Mouse (Mus musculus): ENCODE measurements around the gene Prdx1. TPM values are rescaled to one million over a fixed set of nuclear protein-coding genes. Genes with fewer than 3 reads are reported as not detected.
"Not testable (repeated sequence)": the region's sequence is repeated elsewhere in the genome, so short reads cannot be mapped to it uniquely, and the experiment has no call there.

Gene Prdx1
- polyA plus RNA-seq, 1 experiment from 2014 or later = 1,429 TPM

- no peak overlapping the region for H3K4me2 ChIP-seq
- ATAC-seq (ENCODE audit: insufficient read depth) (no peak), DNase-seq (no peak)
- no peak overlapping the region for H3K27ac ChIP-seq (ENCODE audit: low read depth)
- no peaks in the 10 kb centered on the region for H3K36me3 ChIP-seq (ENCODE audit: insufficient read depth)
- H3K9ac ChIP-seq = no peak overlapping the region
- no peaks in the 10 kb centered on the region for H3K4me1 ChIP-seq (ENCODE audit: insufficient read depth)
- 69% methylated on average over 1 of the region's 1 CpGs for WGBS
- no peak overlapping the region for H3K4me3 ChIP-seq (ENCODE audit: low read depth, low read length)
- TF ChIP-seq CTCF (IDR thresholded peaks at IDR 0.05; ENCODE audit: low read depth) = no peak
- no peaks in the 10 kb centered on the region for H3K9me3 ChIP-seq (ENCODE audit: low read depth, low read length)
- H3K27me3 ChIP-seq (ENCODE audit: insufficient read depth, low read length) = no peaks in the 10 kb centered on the region
Measured at GRCm38 (mm10) chr4:116677808-116678207, 7.5 kb upstream of the Prdx1 start.

- ATAC-seq (ENCODE audit: insufficient read depth) (no peak), DNase-seq (no peak)
- no peak for TF ChIP-seq CTCF (IDR thresholded peaks at IDR 0.05; ENCODE audit: low read depth)
- Histone ChIP-seq H3K9me3 (ENCODE audit: low read depth, low read length) (no peaks in the 10 kb centered on the region), H3K36me3 (ENCODE audit: insufficient read depth) (no peaks in the 10 kb centered on the region), H3K4me1 (ENCODE audit: insufficient read depth) (no peaks in the 10 kb centered on the region), H3K27me3 (ENCODE audit: insufficient read depth, low read length) (no peaks in the 10 kb centered on the region), H3K27ac (ENCODE audit: low read depth) (no peak overlapping the region), H3K9ac (no peak overlapping the region), H3K4me3 (ENCODE audit: low read depth, low read length) (no peak overlapping the region), H3K4me2 (no peak overlapping the region)
- 73% methylated on average over 5 of the region's 5 CpGs for WGBS
Measured at GRCm38 (mm10) chr4:116679141-116679540, 6.2 kb upstream of the Prdx1 start.

- not testable (repeated sequence) for H3K9me3 ChIP-seq (ENCODE audit: low read depth, low read length); H3K36me3 ChIP-seq (ENCODE audit: insufficient read depth); H3K27me3 ChIP-seq (ENCODE audit: insufficient read depth, low read length); H3K4me2 ChIP-seq; H3K27ac ChIP-seq (ENCODE audit: low read depth); H3K9ac ChIP-seq; ATAC-seq (ENCODE audit: insufficient read depth); H3K4me1 ChIP-seq (ENCODE audit: insufficient read depth); DNase-seq; H3K4me3 ChIP-seq (ENCODE audit: low read depth, low read length)
- 83% methylated on average over 4 of the region's 4 CpGs for WGBS
Measured at GRCm38 (mm10) chr4:116680521-116680920, 4.8 kb upstream of the Prdx1 start.

GRCm38 (mm10) chr4:116683957-116684356 is 1.4 kb upstream of the Prdx1 start:
- no peaks in the 10 kb centered on the region for H3K9me3 ChIP-seq (ENCODE audit: low read depth, low read length)

GRCm38 (mm10) chr4:116684665-116685064 is 679 bp upstream of the Prdx1 start:
- Histone ChIP-seq H3K27ac (ENCODE audit: low read depth) (peak overlapping the region; percentile 97), H3K9me3 (ENCODE audit: low read depth, low read length) (no peaks in the 10 kb centered on the region), H3K4me3 (ENCODE audit: low read depth, low read length) (peak overlapping the region; percentile 53; the same call in 1 of the 2 replicates), H3K27me3 (ENCODE audit: insufficient read depth, low read length) (no peaks in the 10 kb centered on the region), H3K9ac (peak overlapping the region; percentile 77), H3K4me1 (ENCODE audit: insufficient read depth) (peaks cover 4% of the 10 kb centered on the region; the same call in 1 of the 2 replicates), H3K36me3 (ENCODE audit: insufficient read depth) (peaks cover 21% of the 10 kb centered on the region), H3K4me2 (peak overlapping the region; percentile 84)
- DNase-seq (no peak), ATAC-seq (ENCODE audit: insufficient read depth) (no peak)
- WGBS = 69% methylated on average over 2 of the region's 2 CpGs
- no peak for TF ChIP-seq CTCF (IDR thresholded peaks at IDR 0.05; ENCODE audit: low read depth)

More at GRCm38 (mm10) chr4:116683957-116684356, 1.4 kb upstream of the Prdx1 start:
- 73% methylated on average over 4 of the region's 4 CpGs for WGBS
- Histone ChIP-seq H3K36me3 (ENCODE audit: insufficient read depth) (peaks cover 14% of the 10 kb centered on the region), H3K27ac (ENCODE audit: low read depth) (no peak overlapping the region), H3K4me1 (ENCODE audit: insufficient read depth) (peaks cover 4% of the 10 kb centered on the region; the same call in 1 of the 2 replicates), H3K9ac (no peak overlapping the region), H3K4me3 (ENCODE audit: low read depth, low read length) (no peak overlapping the region), H3K4me2 (no peak overlapping the region), H3K27me3 (ENCODE audit: insufficient read depth, low read length) (no peaks in the 10 kb centered on the region)
- DNase-seq (no peak), ATAC-seq (ENCODE audit: insufficient read depth) (no peak)
- TF ChIP-seq CTCF (IDR thresholded peaks at IDR 0.05; ENCODE audit: low read depth) = no peak

GRCm38 (mm10) chr4:116687041-116687440 is 1.7 kb downstream of the Prdx1 start:
- peak overlapping the region; percentile 53 for H3K4me3 ChIP-seq (ENCODE audit: low read depth, low read length)
- H3K4me2 ChIP-seq = peak overlapping the region; percentile 84
- ATAC-seq (ENCODE audit: insufficient read depth) = no peak
- H3K4me1 ChIP-seq (ENCODE audit: insufficient read depth) = peaks cover 4% of the 10 kb centered on the region; the same call in 1 of the 2 replicates
- no peaks in the 10 kb centered on the region for H3K9me3 ChIP-seq (ENCODE audit: low read depth, low read length)
- DNase-seq = no peak
- TF ChIP-seq CTCF (IDR thresholded peaks at IDR 0.05; ENCODE audit: low read depth) = no peak
- H3K27ac ChIP-seq (ENCODE audit: low read depth) = no peak overlapping the region
- H3K9ac ChIP-seq = peak overlapping the region; percentile 77; the same call in 1 of the 2 replicates
- WGBS = 26% methylated on average over 1 of the region's 1 CpGs
- peaks cover 43% of the 10 kb centered on the region for H3K36me3 ChIP-seq (ENCODE audit: insufficient read depth)
- H3K27me3 ChIP-seq (ENCODE audit: insufficient read depth, low read length) = no peaks in the 10 kb centered on the region

GRCm38 (mm10) chr4:116689309-116689876 is 4.0 kb downstream of the Prdx1 start:
- no peak overlapping the region for H3K4me3 ChIP-seq (ENCODE audit: low read depth, low read length)
- H3K27ac ChIP-seq (ENCODE audit: low read depth) = no peak overlapping the region
- ATAC-seq (ENCODE audit: insufficient read depth) (no peak), DNase-seq (no peak)
- H3K9me3 ChIP-seq (ENCODE audit: low read depth, low read length) = no peaks in the 10 kb centered on the region
- H3K9ac ChIP-seq = no peak overlapping the region
- peaks cover 67% of the 10 kb centered on the region for H3K36me3 ChIP-seq (ENCODE audit: insufficient read depth)
- 85% methylated on average over 4 of the region's 4 CpGs for WGBS
- H3K27me3 ChIP-seq (ENCODE audit: insufficient read depth, low read length) = no peaks in the 10 kb centered on the region
- H3K4me1 ChIP-seq (ENCODE audit: insufficient read depth) = peaks cover 4% of the 10 kb centered on the region; the same call in 1 of the 2 replicates
- no peak for TF ChIP-seq CTCF (IDR thresholded peaks at IDR 0.05; ENCODE audit: low read depth)
- no peak overlapping the region for H3K4me2 ChIP-seq
